Mouse (Mus musculus): ENCODE data around the gene Acp4.
"Not testable (repeated sequence)": the region's sequence is repeated elsewhere in the genome, so short reads cannot be mapped to it uniquely, and the experiment has no call there.

Gene Acp4

GRCm38 (mm10) chr7:44257278-44257677 is at the start of gene Acp4:
Gene Acp4 (minus strand): TSS chr7:44257378.
- no peak for DNase-seq (ENCODE audit: low spot score)

- DNase-seq (ENCODE audit: low spot score): no peak
These were observed 49.5 kb upstream of the Acp4 start, which contains the start of gene Clec11a for GRCm38 (mm10) chr7:44306516-44307240. Gene Clec11a (minus strand): TSS chr7:44306902.

GRCm38 (mm10) chr7:44305686-44306085 is 48.5 kb upstream of the Acp4 start:
- DNase-seq (ENCODE audit: low spot score): no peak

- peak; percentile 98 for DNase-seq (ENCODE audit: low spot score)
These were observed 47.8 kb upstream of the Acp4 start for GRCm38 (mm10) chr7:44304775-44305641.

- DNase-seq (ENCODE audit: low spot score): no peak
These were observed 47.2 kb upstream of the Acp4 start for GRCm38 (mm10) chr7:44304463-44304774.

- DNase-seq (ENCODE audit: low spot score): no peak
These were observed 46.5 kb upstream of the Acp4 start for GRCm38 (mm10) chr7:44303346-44304340.

- DNase-seq (ENCODE audit: low spot score): not testable (repeated sequence)
These were observed 40.3 kb upstream of the Acp4 start for GRCm38 (mm10) chr7:44297501-44297900.

GRCm38 (mm10) chr7:44291418-44291817 is 34.2 kb upstream of the Acp4 start:
- no peak for DNase-seq (ENCODE audit: low spot score)

- no peak for DNase-seq (ENCODE audit: low spot score)
These were observed 33.8 kb upstream of the Acp4 start for GRCm38 (mm10) chr7:44290986-44291385.

- no peak for DNase-seq (ENCODE audit: low spot score)
These were observed 30.6 kb upstream of the Acp4 start for GRCm38 (mm10) chr7:44287760-44288159.

- no peak for DNase-seq (ENCODE audit: low spot score)
These were observed 24.4 kb upstream of the Acp4 start for GRCm38 (mm10) chr7:44281586-44281985.

- no peak for DNase-seq (ENCODE audit: low spot score)
These were observed 23.8 kb upstream of the Acp4 start for GRCm38 (mm10) chr7:44280959-44281358.

GRCm38 (mm10) chr7:44277250-44277622 is 20.1 kb upstream of the Acp4 start:
- peak; percentile 28 for DNase-seq (ENCODE audit: low spot score)

GRCm38 (mm10) chr7:44276461-44277249 is 19.5 kb upstream of the Acp4 start:
- no peak for DNase-seq (ENCODE audit: low spot score)

GRCm38 (mm10) chr7:44275546-44275945 is 18.4 kb upstream of the Acp4 start:
- DNase-seq (ENCODE audit: low spot score): no peak

- DNase-seq (ENCODE audit: low spot score): no peak
These were observed 16.9 kb upstream of the Acp4 start for GRCm38 (mm10) chr7:44274096-44274495.

GRCm38 (mm10) chr7:44273446-44273845 is 16.3 kb upstream of the Acp4 start:
- no peak for DNase-seq (ENCODE audit: low spot score)

- no peak for DNase-seq (ENCODE audit: low spot score)
These were observed 15.4 kb upstream of the Acp4 start for GRCm38 (mm10) chr7:44272546-44272945.

- no peak for DNase-seq (ENCODE audit: low spot score)
These were observed 14.1 kb upstream of the Acp4 start for GRCm38 (mm10) chr7:44271309-44271708.

GRCm38 (mm10) chr7:44269397-44269796 is 12.2 kb upstream of the Acp4 start:
- DNase-seq (ENCODE audit: low spot score): no peak

GRCm38 (mm10) chr7:44268117-44268516 is 10.9 kb upstream of the Acp4 start:
- no peak for DNase-seq (ENCODE audit: low spot score)

Measured in T-cell, adult 2 months (primary cell).